9 mouse cellular contexts compared by ENCODE assay signal in genomic region chr10:111073262-111073661, GRCm38 (mm10).
DNase-seq lines count a peak whose midpoint lies in the region; ATAC-seq and TF ChIP-seq lines count a peak whose summit lies in the region.
"Had no signal": no experiment of that assay in that cellular context is flagged by ENCODE, and none has a peak within 500 bp of the region (broad histone marks: within the 10 kb centered on the region; RNA-seq: fewer than 3 reads in every experiment).

No protein-coding gene starts in this region.

- peaks cover 3% of the 10 kb centered on the region; the same call in 1 of the 2 replicates for H3K27me3 ChIP-seq in hindbrain, embryonic 13.5 days
- no peaks in the 10 kb centered on the region for H3K27me3 ChIP-seq in hindbrain, postnatal 0 days (ENCODE audit: insufficient read depth, low read length)
- no peaks in the 10 kb centered on the region for H3K27me3 ChIP-seq in intestine, embryonic 15.5 days (replicated peaks)

- peak overlapping the region; percentile 16; the same call in 1 of the 2 replicates for H3K9ac ChIP-seq in hindbrain, embryonic 13.5 days
- H3K9ac ChIP-seq in hindbrain, postnatal 0 days (replicated peaks; ENCODE audit: low read length), result no peak overlapping the region
- no peak overlapping the region for H3K9ac ChIP-seq in intestine, embryonic 15.5 days

- no peak for DNase-seq in hindbrain, postnatal 0 days (ENCODE audit: low spot score)
- DNase-seq in kidney, postnatal 14 days, result peak; percentile 69
- DNase-seq in retina, embryonic 14.5 days (ENCODE audit: low spot score), result peak; percentile 47
- DNase-seq in layer of hippocampus, adult 9-11 months, result no peak
- DNase-seq in frontal cortex, postnatal 36 days (ENCODE audit: low spot score in 2 of 2), result no peak
- no peak for DNase-seq in spleen, postnatal 10 days (ENCODE audit: low spot score in 2 of 2)
- DNase-seq: heart, postnatal 4 days had no signal

- H3K4me2 ChIP-seq in hindbrain, embryonic 13.5 days, result no peak overlapping the region; the same call in 1 of the 2 replicates
- H3K4me2 ChIP-seq in hindbrain, postnatal 0 days (ENCODE audit: low read depth, low read length), result no peak overlapping the region
- peak overlapping the region; percentile 41 for H3K4me2 ChIP-seq in intestine, embryonic 15.5 days (replicated peaks)

- peak overlapping the region; percentile 8; the same call in 1 of the 2 replicates for H3K27ac ChIP-seq in hindbrain, embryonic 13.5 days
- no peak overlapping the region for H3K27ac ChIP-seq in hindbrain, postnatal 0 days
- H3K27ac ChIP-seq in intestine, embryonic 15.5 days, result 0 out of 2 replicates have a peak overlapping the region, but pooled peaks have one; percentile 19

- no peaks in the 10 kb centered on the region for H3K36me3 ChIP-seq in hindbrain, embryonic 13.5 days
- no peaks in the 10 kb centered on the region for H3K36me3 ChIP-seq in hindbrain, postnatal 0 days (ENCODE audit: insufficient read depth, low read length)
- no peaks in the 10 kb centered on the region for H3K36me3 ChIP-seq in intestine, embryonic 15.5 days

- ATAC-seq in hindbrain, embryonic 13.5 days (ENCODE audit: low FRiP score), result no peak
- ATAC-seq in hindbrain, postnatal 0 days, result no peak
- peak; percentile 86 for ATAC-seq in intestine, embryonic 15.5 days

- no peak overlapping the region for H3K4me3 ChIP-seq in hindbrain, embryonic 13.5 days
- H3K4me3 ChIP-seq in hindbrain, postnatal 0 days (ENCODE audit: low read length), result no peak overlapping the region
- H3K4me3 ChIP-seq in intestine, embryonic 15.5 days (replicated peaks), result no peak overlapping the region

- 32% methylated on average over 14 of the region's 14 CpGs for WGBS in hindbrain, embryonic 13.5 days
- 36% methylated on average over 14 of the region's 14 CpGs for WGBS in hindbrain, postnatal 0 days
- WGBS in intestine, embryonic 15.5 days, result 31% methylated on average over 14 of the region's 14 CpGs

- H3K9me3 ChIP-seq in hindbrain, embryonic 13.5 days, result no peaks in the 10 kb centered on the region
- H3K9me3 ChIP-seq in hindbrain, postnatal 0 days (ENCODE audit: low read length), result no peaks in the 10 kb centered on the region
- no peaks in the 10 kb centered on the region for H3K9me3 ChIP-seq in intestine, embryonic 15.5 days

- peaks cover 18% of the 10 kb centered on the region for H3K4me1 ChIP-seq in hindbrain, embryonic 13.5 days (replicated peaks)
- H3K4me1 ChIP-seq in hindbrain, postnatal 0 days (ENCODE audit: insufficient read depth, low read length), result no peaks in the 10 kb centered on the region
- H3K4me1 ChIP-seq in intestine, embryonic 15.5 days (replicated peaks), result 0 out of 2 replicates have a peak, but pooled peaks cover 2% of the 10 kb centered on the region

- no peak for TF ChIP-seq CTCF in hindbrain, postnatal 0 days (IDR thresholded peaks at IDR 0.05; ENCODE audit: low read depth)

Comparison
In these comparisons a context has a peak if more than half of its experiments do, and no peak if none do; other contexts are left out.
1. DNase-seq: peak in kidney, postnatal 14 days (single experiment) and retina, embryonic 14.5 days (single experiment); none in hindbrain, postnatal 0 days (single experiment), layer of hippocampus, adult 9-11 months (single experiment), frontal cortex, postnatal 36 days (0 of 2) and spleen, postnatal 10 days (0 of 2).